Mouse (Mus musculus) testis, postnatal 10 days (tissue): ENCODE measurements around the gene Clec4n.
"Not testable (repeated sequence)": the region's sequence is repeated elsewhere in the genome, so short reads cannot be mapped to it uniquely, and the experiment has no call there.

Experiments used
- DNase-seq: peaks from one replicate; pipeline ENCODE4 v3.0.0; 2021; ENCODE audit warnings: low spot score

Gene Clec4n

DNA sequence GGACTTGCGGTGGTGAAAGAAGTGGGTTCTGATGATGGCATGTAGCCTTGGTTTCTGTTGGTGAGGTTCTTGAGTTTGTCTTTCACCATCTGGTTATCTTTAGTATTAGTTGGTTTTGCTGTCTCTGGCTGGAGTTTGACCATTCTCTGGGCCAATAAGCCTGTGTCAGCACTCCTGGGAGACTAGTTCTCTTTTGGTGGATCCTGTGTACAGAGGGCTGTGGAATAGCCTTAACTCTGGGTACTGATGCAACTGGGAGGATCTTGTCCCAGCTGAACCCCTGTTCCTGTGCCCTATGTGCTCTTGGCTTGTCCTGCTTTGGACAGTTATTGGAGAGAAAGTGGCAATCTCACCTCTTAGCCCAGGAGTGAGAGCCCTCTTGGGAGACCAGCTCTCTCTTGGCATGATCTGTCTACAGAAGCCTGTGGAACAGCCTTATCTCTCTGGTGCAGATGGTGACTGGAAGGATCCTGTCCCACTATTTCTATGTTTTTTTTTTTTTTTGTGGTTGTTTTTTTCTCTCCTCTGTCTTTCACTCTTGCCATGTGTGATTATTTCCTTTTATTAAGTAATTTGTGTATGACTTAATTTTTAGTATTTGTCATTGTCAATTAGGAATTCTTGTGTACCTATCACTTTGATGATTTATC lies 63.2 kb downstream of the Clec4n start:
- no peak for DNase-seq

DNA sequence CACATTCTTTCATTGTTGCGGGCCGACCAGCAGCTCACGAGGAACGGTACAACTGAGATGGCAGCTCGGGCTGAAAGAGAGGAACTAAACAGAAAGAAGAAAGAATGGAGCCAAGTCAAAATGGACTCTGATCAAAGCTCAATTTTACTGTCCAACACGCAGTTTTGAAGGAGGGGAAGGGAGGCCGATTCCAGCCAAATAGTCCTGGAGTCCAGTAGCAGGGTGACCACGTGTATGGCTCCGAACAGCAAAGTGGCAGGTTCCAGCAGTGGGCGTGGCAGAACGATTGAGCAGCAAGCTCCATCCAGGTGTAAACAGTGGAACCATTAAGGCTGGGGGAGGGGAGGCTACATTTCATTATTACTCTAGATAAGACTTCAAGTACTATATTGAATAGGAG lies 63.9 kb downstream of the Clec4n start:
- DNase-seq, result not testable (repeated sequence)
